Mouse (Mus musculus) forebrain, embryonic 12.5 days (tissue): ENCODE measurements at regions not wholly inside any gene's neighbourhood (a gene's known extent, or its start where the extent isn't known, plus 50 kb on each side); places are given as distances from the start of the nearest gene placed in this dataset.

Experiments
- ATAC-seq: fragments of 200-750 bp; cut with Nextera tagmentation; 2 replicates; pipeline ENCODE4 v1.8.0; 2017; ENCODE audit warnings: moderate TSS enrichment; ENCODE audit not compliant: low FRiP score
- H3K27ac ChIP-seq: fragments of 300-500 bp; sonication (generic); 2 replicates; pipeline ENCODE4 v1.5.1; 2016; ENCODE audit warnings: mild to moderate bottlenecking
- H3K27me3 ChIP-seq: fragments of 300-500 bp; sonication (generic); 2 replicates; pipeline ENCODE4 v1.6.1; 2016; ENCODE audit warnings: mild to moderate bottlenecking
- H3K36me3 ChIP-seq: fragments of 300-500 bp; sonication (generic); replicated peaks from 2 replicates; pipeline ENCODE4 v1.6.1; 2016; ENCODE audit warnings: mild to moderate bottlenecking
- H3K4me1 ChIP-seq: fragments of 300-500 bp; sonication (generic); 2 replicates; pipeline ENCODE4 v1.6.1; 2016
- H3K4me2 ChIP-seq: fragments of 300-500 bp; sonication (generic); 2 replicates; pipeline ENCODE4 v1.6.1; 2016; ENCODE audit warnings: mild to moderate bottlenecking, moderate library complexity
- H3K4me3 ChIP-seq: fragments of 300-500 bp; sonication (generic); replicated peaks from 2 replicates; pipeline ENCODE4 v1.5.1; 2016; ENCODE audit warnings: mild to moderate bottlenecking
- H3K9ac ChIP-seq: fragments of 300-500 bp; sonication (generic); 2 replicates; pipeline ENCODE4 v1.6.1; 2016; ENCODE audit warnings: mild to moderate bottlenecking
- H3K9me3 ChIP-seq: fragments of 300-500 bp; sonication (generic); 2 replicates; pipeline ENCODE4 v1.6.1; 2016
- WGBS: fragments of 180-500 bp; shearing (Covaris S2); methylation state at CpG from one replicate; pipeline ENCODE4 v1.1.7; 2016; 5-methylcytosine and 5-hydroxymethylcytosine counted together

DNA sequence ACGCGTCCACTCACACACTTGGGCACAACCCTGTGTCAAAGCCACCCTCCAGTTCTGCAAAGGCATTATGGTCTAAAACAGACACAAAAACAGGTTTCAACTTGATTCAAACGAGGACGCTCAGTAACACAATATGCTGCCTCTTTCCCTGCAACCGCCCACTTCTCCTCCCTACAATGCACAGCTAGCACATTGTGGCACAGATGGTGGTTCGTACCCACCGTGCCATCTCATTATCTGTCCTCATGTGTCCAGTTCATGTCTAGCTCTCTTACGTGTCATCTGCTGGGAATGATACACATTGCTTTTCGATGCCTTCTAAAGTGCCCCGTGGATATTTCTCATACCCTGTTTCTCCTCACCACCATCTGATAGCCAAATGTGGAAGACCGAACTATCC is 154.4 kb upstream of the Lnx1 start:
- no peak for ATAC-seq
- Histone ChIP-seq H3K27me3 (no peaks in the 10 kb centered on the region), H3K27ac (no peak overlapping the region), H3K4me1 (peaks cover 4% of the 10 kb centered on the region; the same call in 1 of the 2 replicates), H3K9me3 (no peaks in the 10 kb centered on the region), H3K4me3 (no peak overlapping the region), H3K36me3 (no peaks in the 10 kb centered on the region), H3K9ac (no peak overlapping the region), H3K4me2 (no peak overlapping the region)
- 87% methylated on average over 11 of the region's 11 CpGs for WGBS

DNA sequence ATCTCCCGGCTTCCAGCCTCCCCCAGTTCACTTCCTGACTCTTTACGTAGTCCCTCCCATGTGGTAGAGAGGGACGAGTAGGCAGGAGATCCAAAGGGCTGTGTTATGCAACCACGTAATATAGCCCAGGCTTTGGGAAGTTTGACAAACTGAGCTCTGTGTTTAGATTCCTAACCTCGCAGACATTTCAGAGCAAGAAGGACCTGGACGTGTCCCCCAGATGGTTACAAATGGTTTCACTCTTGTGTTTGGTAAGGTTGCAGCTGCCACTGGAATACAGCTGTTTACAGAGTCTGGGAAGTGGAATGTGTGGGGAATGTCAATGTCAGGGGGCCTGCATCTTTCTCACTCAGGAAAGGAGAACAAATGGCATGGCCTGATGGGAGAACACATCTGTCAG is 145.1 kb upstream of the Lnx1 start:
- Histone ChIP-seq H3K9ac (no peak overlapping the region), H3K27ac (no peak overlapping the region), H3K4me3 (no peak overlapping the region), H3K4me1 (no peaks in the 10 kb centered on the region), H3K9me3 (no peaks in the 10 kb centered on the region), H3K27me3 (no peaks in the 10 kb centered on the region), H3K4me2 (no peak overlapping the region), H3K36me3 (no peaks in the 10 kb centered on the region)
- WGBS, result 87% methylated on average over 6 of the region's 6 CpGs
- ATAC-seq, result no peak

DNA sequence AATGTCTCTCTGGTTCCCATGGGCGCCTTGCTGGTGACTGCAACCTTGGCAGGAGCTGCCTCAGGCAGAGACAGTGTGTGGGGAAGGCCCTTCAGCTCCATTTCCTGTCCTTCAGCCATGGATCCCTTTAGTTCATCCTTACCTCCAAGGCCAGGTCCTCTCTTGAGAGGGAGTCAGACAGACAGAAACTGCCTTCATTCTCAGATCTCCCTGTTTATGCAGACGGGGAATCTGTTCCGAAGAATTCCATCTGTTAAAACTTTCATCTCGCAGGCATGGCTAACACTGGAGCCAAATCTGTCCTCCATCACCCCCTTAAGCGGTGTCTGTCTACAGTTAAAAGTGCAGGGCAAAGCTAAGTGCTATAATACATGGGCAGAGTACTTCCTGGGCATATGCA is 144.0 kb upstream of the Lnx1 start:
- H3K4me3 ChIP-seq, result no peak overlapping the region
- H3K36me3 ChIP-seq, result no peaks in the 10 kb centered on the region
- WGBS, result 93% methylated on average over 5 of the region's 5 CpGs
- no peak overlapping the region for H3K4me2 ChIP-seq
- H3K27me3 ChIP-seq, result no peaks in the 10 kb centered on the region
- H3K4me1 ChIP-seq, result peaks cover 3% of the 10 kb centered on the region; the same call in 1 of the 2 replicates
- no peak overlapping the region for H3K27ac ChIP-seq
- no peak for ATAC-seq
- H3K9me3 ChIP-seq, result no peaks in the 10 kb centered on the region
- H3K9ac ChIP-seq, result no peak overlapping the region

DNA sequence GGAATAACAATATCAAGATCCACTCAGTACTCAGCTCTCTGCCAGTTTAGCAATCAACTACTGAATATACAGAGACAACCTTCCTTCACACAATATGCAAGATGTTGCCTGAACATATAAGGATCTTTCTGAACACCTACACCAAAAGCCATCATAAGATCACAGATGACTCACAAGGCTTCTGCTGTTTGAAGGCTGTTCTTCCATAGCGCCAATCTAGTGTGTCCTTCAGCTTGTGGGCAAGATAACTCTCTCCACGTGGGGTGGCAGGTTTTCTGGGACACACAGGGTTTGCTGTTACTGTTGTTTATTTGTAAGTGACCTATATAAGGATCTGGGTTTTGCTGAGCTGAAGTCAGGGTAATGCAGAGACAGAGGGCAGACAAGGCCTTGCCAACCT is 131.7 kb upstream of the Lnx1 start:
- ATAC-seq, result no peak
- 81% methylated on average over 2 of the region's 2 CpGs for WGBS
- H3K27me3 ChIP-seq, result no peaks in the 10 kb centered on the region

DNA sequence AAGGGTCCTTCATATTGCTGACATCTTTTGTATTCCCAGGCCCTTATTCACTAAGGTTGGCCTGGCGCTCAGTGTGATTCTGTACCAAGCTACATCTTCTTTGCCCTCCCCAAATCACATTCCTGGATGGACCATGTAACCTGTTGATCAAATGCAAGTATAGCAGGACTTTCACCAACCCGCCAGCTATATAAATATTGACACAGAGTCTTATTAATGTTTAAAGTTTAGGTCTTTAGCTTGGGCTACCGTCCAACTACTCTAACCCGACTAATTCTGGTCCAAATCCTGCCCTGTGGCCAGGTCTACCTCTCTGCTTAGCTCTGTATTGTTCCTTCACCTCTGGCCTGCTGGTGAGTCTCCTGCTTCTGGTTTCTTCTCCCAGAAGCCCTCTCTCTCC is 131.2 kb upstream of the Lnx1 start:
- no peaks in the 10 kb centered on the region for H3K36me3 ChIP-seq
- no peak overlapping the region for H3K27ac ChIP-seq
- WGBS, result 86% methylated on average over 4 of the region's 4 CpGs
- H3K9me3 ChIP-seq, result no peaks in the 10 kb centered on the region
- H3K4me2 ChIP-seq, result no peak overlapping the region
- H3K4me3 ChIP-seq, result no peak overlapping the region
- no peak overlapping the region for H3K9ac ChIP-seq
- ATAC-seq, result no peak
- H3K27me3 ChIP-seq, result no peaks in the 10 kb centered on the region
- H3K4me1 ChIP-seq, result no peaks in the 10 kb centered on the region

More for the DNA sequence above, 131.7 kb upstream of the Lnx1 start:
- no peak overlapping the region for H3K27ac ChIP-seq
- H3K36me3 ChIP-seq, result no peaks in the 10 kb centered on the region
- no peaks in the 10 kb centered on the region for H3K4me1 ChIP-seq
- H3K9ac ChIP-seq, result no peak overlapping the region
- H3K4me2 ChIP-seq, result no peak overlapping the region
- H3K4me3 ChIP-seq, result no peak overlapping the region
- no peaks in the 10 kb centered on the region for H3K9me3 ChIP-seq

DNA sequence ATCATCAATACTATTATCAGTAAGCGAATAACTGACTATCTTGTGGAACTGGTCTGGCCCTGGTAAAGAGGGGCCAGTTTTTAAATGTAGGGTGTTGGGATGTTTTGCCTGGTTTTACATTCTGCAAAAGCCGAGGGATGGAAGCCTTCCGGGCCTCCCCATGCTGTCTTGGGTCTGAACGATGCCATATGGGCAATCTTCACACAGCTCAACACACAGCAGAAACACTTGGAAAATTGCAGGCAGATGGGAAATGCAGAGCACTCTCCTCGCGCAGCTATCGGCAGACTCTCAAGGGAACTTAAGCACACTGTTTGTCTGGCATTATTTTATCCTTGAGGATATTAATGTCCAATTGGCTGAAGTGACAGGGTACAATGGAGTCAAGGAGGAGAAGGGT is 129.3 kb upstream of the Lnx1 start:
- Histone ChIP-seq H3K36me3 (no peaks in the 10 kb centered on the region), H3K9ac (no peak overlapping the region), H3K4me2 (no peak overlapping the region), H3K4me1 (no peaks in the 10 kb centered on the region), H3K4me3 (no peak overlapping the region), H3K27me3 (no peaks in the 10 kb centered on the region), H3K9me3 (no peaks in the 10 kb centered on the region), H3K27ac (no peak overlapping the region)
- no peak for ATAC-seq
- 84% methylated on average over 7 of the region's 7 CpGs for WGBS

DNA sequence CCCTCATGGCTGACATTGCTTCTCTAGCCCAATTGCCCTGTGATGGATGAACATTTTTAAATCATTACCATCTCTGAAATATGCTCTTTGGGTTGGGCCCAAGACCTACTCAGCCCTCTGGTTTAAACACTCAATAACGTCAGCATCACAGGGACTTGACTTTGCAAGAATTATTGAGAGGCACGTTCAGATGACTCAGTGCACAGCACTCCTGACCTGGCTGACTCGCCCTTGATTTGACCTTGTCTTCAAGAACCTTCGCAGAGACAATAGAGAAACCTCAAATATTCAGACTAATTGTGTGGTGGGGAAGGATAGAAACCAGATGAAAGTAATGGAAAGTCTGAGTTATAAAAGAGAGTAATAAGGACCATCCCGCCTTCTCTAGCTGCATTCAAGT is 127.9 kb upstream of the Lnx1 start:
- H3K27ac ChIP-seq, result no peak overlapping the region
- H3K9ac ChIP-seq, result no peak overlapping the region
- ATAC-seq, result no peak
- no peaks in the 10 kb centered on the region for H3K36me3 ChIP-seq
- H3K4me3 ChIP-seq, result no peak overlapping the region
- H3K27me3 ChIP-seq, result no peaks in the 10 kb centered on the region
- no peak overlapping the region for H3K4me2 ChIP-seq
- no peaks in the 10 kb centered on the region for H3K4me1 ChIP-seq
- H3K9me3 ChIP-seq, result no peaks in the 10 kb centered on the region
- 78% methylated on average over 5 of the region's 5 CpGs for WGBS

DNA sequence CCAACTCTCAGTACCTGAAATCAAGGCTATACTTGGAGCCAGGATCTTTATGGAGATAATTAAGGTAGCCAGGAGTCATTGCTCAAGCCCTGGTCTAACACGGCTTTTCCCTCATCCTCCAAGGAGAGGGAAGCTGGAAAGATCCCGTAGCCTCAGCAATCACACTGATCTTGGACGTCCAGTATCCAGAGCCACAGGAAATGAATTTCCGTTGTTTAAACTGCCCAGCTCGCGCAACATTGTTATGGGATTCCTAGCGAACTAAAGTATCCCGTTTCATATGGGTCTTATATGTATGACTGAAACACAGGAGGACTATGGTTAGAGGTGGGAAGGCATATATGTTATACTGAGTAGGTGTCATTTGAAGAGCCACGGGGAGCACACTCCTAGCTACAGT is 126.3 kb upstream of the Lnx1 start:
- H3K4me3 ChIP-seq, result no peak overlapping the region
- no peak overlapping the region for H3K27ac ChIP-seq
- H3K36me3 ChIP-seq, result no peaks in the 10 kb centered on the region
- no peaks in the 10 kb centered on the region for H3K27me3 ChIP-seq
- no peak overlapping the region for H3K4me2 ChIP-seq
- no peak for ATAC-seq
- no peak overlapping the region for H3K9ac ChIP-seq
- no peaks in the 10 kb centered on the region for H3K9me3 ChIP-seq
- 91% methylated on average over 9 of the region's 9 CpGs for WGBS
- H3K4me1 ChIP-seq, result no peaks in the 10 kb centered on the region

DNA sequence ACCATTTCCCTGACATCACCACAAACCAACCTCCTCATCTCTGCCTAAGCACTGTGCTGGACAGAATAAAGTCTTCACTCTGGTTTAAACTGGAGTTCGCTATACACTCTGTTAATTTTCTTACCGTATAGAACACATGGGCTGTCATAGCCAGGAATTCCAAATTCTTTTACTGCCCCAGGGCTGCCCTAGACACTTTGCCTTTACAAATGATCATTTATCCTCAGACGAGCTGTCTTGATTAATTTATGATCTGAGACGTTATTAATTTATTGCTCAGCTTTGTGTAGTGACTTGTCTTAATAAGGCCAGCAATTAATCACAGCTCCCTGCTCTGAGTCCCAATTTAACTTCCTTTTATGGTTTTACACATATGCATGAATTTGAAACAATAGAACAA is 125.2 kb upstream of the Lnx1 start:
- no peak overlapping the region for H3K9ac ChIP-seq
- no peaks in the 10 kb centered on the region for H3K4me1 ChIP-seq
- no peak for ATAC-seq
- WGBS, result 59% methylated on average over 4 of the region's 4 CpGs
- H3K27me3 ChIP-seq, result no peaks in the 10 kb centered on the region
- H3K27ac ChIP-seq, result no peak overlapping the region
- H3K36me3 ChIP-seq, result no peaks in the 10 kb centered on the region
- H3K4me3 ChIP-seq, result no peak overlapping the region
- H3K4me2 ChIP-seq, result no peak overlapping the region
- H3K9me3 ChIP-seq, result no peaks in the 10 kb centered on the region

DNA sequence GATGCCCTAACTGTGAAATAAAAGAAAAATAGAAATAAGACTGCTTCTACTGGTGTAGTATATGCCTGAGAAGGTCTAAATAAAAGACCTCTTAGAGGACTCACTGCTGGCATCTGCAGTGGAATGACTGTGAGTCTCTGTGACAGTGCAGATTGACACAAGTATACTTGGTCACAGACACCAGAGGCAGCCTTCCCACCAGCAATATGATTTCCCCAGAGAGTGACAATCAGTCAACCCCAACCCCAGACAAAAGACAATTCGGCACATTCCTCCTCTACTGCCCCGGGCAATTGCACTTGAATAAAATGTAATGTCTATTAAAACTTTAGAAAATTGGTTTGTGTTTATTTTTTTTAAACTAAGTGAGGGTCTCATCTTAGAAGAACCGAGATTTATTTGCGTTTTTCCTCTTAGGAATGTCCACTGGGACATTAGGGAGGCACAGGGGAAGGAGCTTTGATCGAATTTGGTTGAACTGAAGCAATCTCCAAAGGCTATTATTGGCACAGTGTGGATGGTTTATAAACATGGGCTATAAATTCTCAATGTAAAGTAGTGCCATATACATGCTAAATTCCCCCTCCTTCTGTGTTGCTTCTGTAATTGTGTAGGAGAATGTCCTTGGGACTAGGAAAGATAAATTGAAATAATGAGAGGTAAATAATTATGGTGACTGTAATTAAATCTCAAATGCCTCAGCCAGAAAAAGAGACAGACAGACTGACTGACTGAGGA is 123.0 kb upstream of the Lnx1 start:
- no peak for ATAC-seq
- Histone ChIP-seq H3K36me3 (no peaks in the 10 kb centered on the region), H3K9ac (no peak overlapping the region), H3K4me1 (no peaks in the 10 kb centered on the region), H3K9me3 (no peaks in the 10 kb centered on the region), H3K27ac (no peak overlapping the region), H3K27me3 (no peaks in the 10 kb centered on the region), H3K4me3 (no peak overlapping the region), H3K4me2 (no peak overlapping the region)
- 77% methylated on average over 5 of the region's 5 CpGs for WGBS

DNA sequence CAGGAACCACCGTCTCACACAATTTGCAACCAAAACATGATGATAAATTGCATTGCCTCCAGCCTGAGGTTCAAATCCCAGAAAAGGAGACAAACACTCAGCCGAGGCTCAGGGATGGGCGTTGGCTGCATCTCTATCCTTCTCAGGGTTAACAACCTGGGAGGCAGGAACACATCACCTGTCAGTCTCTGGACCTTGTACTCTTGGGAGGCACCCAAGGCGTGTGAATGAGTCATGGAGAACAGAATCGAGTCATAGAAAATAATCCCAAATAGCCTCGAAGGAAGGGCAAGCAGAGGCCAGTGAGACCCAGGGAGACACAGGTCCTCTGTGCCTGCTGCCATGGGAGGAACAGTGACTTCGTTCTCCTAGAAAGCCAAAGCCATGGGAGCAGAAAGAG is 121.0 kb upstream of the Lnx1 start:
- Histone ChIP-seq H3K4me3 (no peak overlapping the region), H3K4me1 (no peaks in the 10 kb centered on the region), H3K4me2 (no peak overlapping the region), H3K9ac (no peak overlapping the region), H3K36me3 (no peaks in the 10 kb centered on the region), H3K9me3 (no peaks in the 10 kb centered on the region), H3K27ac (no peak overlapping the region), H3K27me3 (no peaks in the 10 kb centered on the region; the same call in 1 of the 2 replicates)
- 92% methylated on average over 7 of the region's 7 CpGs for WGBS
- ATAC-seq, result no peak

DNA sequence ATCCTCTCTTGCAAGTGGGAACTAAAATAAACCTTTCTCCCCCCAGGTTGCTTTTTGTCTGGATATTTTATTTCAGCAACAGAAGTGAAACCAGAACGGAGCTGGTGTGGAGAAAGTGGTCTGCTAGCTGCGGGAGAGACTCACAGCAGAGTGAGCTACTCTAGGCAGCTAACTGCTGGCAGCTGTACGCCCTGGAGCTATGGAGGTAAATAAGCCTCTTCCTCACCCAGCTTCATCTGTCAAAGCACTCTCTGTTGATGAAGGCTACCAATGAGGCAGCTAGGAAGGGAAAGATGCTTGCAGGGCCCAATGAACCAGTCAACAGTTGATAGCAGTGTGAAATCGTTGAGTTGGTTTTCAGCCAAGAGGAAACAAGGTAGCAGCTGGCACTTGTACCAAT is 119.3 kb upstream of the Lnx1 start:
- no peak for ATAC-seq
- WGBS, result 71% methylated on average over 4 of the region's 4 CpGs
- Histone ChIP-seq H3K27me3 (no peaks in the 10 kb centered on the region; the same call in 1 of the 2 replicates), H3K4me3 (no peak overlapping the region), H3K9ac (no peak overlapping the region), H3K4me2 (no peak overlapping the region), H3K27ac (no peak overlapping the region), H3K36me3 (no peaks in the 10 kb centered on the region), H3K9me3 (no peaks in the 10 kb centered on the region), H3K4me1 (no peaks in the 10 kb centered on the region)

DNA sequence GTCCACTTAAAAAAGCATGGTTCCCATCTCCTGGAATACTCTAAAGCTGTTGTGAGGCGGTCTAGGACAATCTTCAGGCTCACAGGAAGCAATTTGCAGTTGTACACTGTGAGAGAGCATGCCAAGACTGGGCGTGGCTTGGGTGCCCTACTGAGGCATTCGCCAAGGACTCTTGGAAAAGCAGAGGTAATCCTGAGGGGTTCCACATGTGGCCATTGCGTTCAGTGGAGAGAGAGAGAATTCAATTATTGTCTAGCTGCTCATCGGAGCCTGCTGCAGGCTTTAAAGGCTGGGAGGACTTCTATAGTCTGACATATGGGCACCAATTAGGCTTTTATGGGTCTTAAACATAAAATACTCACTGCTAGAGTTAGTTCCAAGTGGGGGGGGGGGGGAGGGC is 113.8 kb upstream of the Lnx1 start:
- 66% methylated on average over 5 of the region's 5 CpGs for WGBS
- Histone ChIP-seq H3K4me3 (no peak overlapping the region), H3K27me3 (no peaks in the 10 kb centered on the region; the same call in 1 of the 2 replicates), H3K36me3 (no peaks in the 10 kb centered on the region), H3K4me2 (no peak overlapping the region), H3K4me1 (no peaks in the 10 kb centered on the region), H3K9ac (no peak overlapping the region), H3K9me3 (no peaks in the 10 kb centered on the region), H3K27ac (no peak overlapping the region)
- ATAC-seq, result no peak
